Mouse (Mus musculus): ENCODE data around the gene Pnkp.
A peak's percentile ranks its signal among the peaks of the same experiment; 100 is the strongest.

Pnkp gene

DNA sequence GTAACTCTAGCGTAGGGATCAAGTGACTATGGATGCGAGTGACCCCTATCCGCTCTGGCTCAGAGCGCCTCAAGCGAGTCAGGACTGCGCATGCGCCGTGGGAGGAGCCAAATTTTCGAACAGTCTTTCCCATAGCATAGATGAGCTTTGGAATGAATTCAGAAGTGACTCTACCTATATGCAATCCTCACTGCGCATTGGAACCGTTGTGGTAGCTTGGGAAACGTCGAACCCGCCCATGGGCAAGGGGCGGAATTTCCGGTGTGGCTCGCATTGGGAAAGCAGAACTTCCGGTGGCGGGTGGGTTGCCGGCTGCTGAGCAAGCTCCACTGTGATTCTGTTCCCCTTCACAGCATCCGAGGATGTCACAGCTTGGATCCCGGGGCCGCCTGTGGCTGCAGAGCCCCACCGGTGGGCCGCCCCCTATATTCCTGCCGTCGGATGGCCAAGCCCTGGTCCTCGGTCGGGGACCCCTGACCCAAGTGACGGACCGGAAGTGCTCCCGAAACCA lies at the start of gene Pnkp:
Pnkp (plus strand) TSS at position 98 of the 511 bp plus-strand sequence.
- DNase-seq (ENCODE audit: low spot score) = peak; percentile 81

GRCm38 (mm10) chr7:44808927-44809326 lies 48.0 kb upstream of the Pnkp start:
- DNase-seq (ENCODE audit: low spot score) = no peak

GRCm38 (mm10) chr7:44809466-44809865 lies 47.5 kb upstream of the Pnkp start:
- DNase-seq (ENCODE audit: low spot score) = no peak

DNA sequence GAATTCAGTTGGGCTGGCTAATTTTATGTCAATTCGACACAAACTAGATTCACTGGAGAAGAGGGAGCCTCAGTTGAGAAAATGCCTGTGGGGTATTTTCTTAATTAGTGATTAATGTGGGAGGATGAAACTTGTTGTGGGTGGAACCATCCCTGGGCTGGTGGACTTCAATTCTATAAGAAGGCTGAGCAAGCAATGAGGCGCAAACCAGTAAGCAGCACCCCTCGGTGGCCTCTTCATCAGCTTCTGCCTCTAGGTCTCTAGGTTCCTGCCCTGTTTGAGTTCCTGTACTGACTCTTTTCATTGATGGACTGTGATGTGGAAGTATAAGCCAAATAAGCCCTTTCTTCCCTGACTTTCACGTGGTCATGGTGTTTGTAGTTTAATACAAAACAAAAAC lies 46.6 kb upstream of the Pnkp start:
- DNase-seq (ENCODE audit: low spot score) = no peak

- DNase-seq (ENCODE audit: low spot score) = no peak
These were observed 46.0 kb upstream of the Pnkp start for GRCm38 (mm10) chr7:44810819-44811557.

DNA sequence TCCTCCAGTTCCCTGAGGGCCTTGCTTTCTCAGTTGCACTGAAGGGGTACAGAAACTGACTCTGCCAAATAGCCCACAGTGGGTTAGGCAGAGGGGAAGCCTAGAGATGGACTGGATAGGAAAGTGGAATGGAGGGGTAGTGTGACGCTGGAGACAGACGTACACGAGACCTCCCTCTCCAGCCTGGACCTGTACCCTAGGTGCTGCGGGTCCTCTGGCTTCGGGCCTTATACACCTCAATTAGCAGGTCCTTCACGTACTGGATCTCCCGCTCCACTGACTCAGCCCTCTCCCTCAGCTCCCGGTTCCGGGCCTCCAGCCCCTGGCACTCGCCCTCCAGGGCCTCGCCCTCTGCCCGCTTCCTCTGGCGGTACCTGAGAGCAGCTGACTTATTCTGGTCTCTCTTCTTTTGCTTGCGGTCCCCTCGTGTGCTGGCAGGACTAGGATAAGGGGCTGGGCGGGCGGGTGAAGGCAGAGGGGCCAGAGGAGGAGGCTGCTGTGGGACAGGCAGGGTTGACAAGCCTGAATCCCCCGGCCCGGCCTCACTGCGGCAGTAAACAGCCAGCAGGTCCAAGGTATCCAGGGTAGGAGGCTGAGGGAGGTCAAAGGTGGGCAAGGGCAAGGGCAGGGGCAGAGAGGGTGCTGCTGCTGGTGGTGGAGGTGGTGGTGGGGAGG lies 44.2 kb upstream of the Pnkp start:
- DNase-seq (ENCODE audit: low spot score) = no peak

DNA sequence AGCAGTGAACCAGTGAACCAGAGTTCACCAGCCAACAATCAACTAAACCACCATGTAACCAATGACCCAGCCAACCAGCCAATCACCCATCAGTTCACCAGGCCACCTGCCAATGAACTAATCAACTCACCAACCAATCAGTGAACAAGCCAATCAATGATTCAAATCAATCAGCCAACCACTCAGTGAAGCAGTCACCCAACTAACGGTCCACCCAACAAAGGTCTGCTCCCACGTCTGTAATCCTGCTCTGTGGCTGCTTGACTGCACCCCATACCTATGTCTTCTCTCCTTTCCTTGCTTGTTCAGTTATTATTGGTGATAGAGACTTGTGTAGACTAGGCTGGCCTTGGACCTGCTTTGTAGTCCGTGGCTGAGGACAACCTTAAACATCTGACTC lies 43.0 kb upstream of the Pnkp start:
- no peak for DNase-seq (ENCODE audit: low spot score)

GRCm38 (mm10) chr7:44814423-44814822 lies 42.5 kb upstream of the Pnkp start:
- DNase-seq (ENCODE audit: low spot score) = no peak

GRCm38 (mm10) chr7:44814952-44815553 lies 41.9 kb upstream of the Pnkp start:
- no peak for DNase-seq (ENCODE audit: low spot score)

GRCm38 (mm10) chr7:44815721-44816469 lies 41.0 kb upstream of the Pnkp start, which contains the start of the genes Nup62 and Il4i1:
TSS of gene Nup62 (plus strand) at chr7:44816088.
TSS of gene Il4i1 (plus strand) at chr7:44816387.
- peak; percentile 99 for DNase-seq (ENCODE audit: low spot score)

- peak; percentile 78 for DNase-seq (ENCODE audit: low spot score)
These were observed 40.4 kb upstream of the Pnkp start, which contains the start of gene Atf5 for GRCm38 (mm10) chr7:44816470-44817021. TSS of gene Atf5 (minus strand) at chr7:44816658.

- no peak for DNase-seq (ENCODE audit: low spot score)
These were observed 39.5 kb upstream of the Pnkp start for GRCm38 (mm10) chr7:44817441-44817840.

DNA sequence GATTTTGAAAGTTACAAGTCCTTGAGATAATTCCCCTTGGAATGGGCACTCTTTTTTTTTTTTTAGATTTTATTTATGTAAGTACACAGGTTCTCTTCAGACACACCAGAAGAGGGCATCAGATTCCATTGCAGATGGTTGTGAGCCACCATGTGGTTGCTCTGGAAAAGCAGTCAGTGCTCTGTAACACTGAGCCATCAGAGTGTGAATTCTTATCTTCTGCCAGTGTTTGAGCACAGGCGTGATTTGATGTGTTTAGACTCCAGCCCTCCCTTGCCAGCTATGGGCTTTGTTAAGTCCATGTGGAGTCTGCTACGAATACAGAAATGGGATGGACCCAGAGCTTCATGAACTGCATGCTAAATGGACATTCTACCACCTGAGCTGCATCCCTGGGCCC lies 38.8 kb upstream of the Pnkp start:
- DNase-seq (ENCODE audit: low spot score) = no peak

DNA sequence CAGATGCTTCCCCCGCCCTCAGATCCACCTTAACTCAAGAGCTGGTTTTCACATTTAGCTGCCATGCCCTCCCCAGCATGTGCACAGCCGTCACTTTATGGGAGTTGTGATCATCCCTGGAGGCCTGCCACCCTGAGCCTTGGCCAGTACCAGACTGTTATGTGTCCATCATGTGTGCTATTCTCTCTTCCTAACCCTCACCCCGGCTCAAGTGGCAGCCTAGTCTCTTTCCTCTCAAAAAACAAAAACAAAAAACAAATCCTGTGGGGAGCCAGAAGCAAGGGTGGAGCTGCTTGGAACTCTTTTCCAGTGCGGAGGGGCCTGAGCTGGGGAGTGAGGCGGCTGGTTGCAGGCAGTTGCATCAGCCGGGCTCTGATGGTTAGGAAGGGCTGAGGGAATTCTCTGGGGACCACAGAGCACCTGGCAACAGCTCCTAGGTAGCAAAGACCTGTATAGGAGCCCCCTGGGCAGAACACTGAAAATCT lies 38.1 kb upstream of the Pnkp start:
- peak; percentile 53 for DNase-seq (ENCODE audit: low spot score)

- no peak for DNase-seq (ENCODE audit: low spot score)
These were observed 37.5 kb upstream of the Pnkp start for GRCm38 (mm10) chr7:44819391-44819790.

GRCm38 (mm10) chr7:44819863-44820262 lies 37.1 kb upstream of the Pnkp start:
- DNase-seq (ENCODE audit: low spot score) = no peak

GRCm38 (mm10) chr7:44820525-44820924 lies 36.4 kb upstream of the Pnkp start:
- DNase-seq (ENCODE audit: low spot score) = no peak

DNA sequence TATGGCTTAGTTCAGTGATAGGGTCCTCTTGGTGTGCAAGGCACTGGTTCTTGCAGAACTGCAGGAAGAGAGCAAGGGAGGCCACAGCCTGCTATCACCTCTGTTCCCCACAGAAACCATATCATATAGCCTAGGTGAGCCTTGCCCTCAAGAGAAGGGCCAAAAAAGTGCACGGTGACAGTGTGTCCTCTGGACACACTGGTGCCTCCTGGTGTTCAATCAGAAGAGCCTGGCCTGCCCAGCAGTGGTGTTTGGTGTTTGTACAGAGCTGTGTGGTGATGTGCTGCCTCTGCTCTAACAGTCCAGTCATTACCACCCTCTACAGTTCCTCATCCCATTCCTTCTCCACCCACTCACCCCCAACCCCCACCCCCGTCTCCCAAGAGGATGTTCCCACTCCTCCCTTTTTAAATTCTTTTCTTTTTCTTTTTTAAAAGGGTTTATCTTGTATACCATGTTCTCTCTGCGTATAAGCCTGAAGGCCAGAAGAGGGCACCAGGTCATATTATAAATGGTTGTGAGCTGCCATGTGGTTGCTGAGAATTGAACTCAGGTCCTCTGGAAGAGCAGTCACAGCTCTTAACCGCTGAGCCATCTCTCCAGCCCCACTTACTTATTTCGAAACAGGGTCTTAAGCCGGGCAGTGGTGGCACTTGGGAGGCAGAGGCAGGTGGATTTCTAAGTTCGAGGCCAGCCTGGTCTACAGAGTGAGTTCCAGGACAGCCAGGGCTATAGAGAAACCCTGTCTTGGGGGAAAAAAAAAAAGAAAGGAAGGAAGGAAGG lies 35.1 kb upstream of the Pnkp start:
- no peak for DNase-seq (ENCODE audit: low spot score)

- no peak for DNase-seq (ENCODE audit: low spot score)
These were observed 33.5 kb upstream of the Pnkp start for GRCm38 (mm10) chr7:44823409-44823808.

- DNase-seq (ENCODE audit: low spot score) = peak; percentile 65
These were observed 32.1 kb upstream of the Pnkp start for GRCm38 (mm10) chr7:44824872-44825271.

- DNase-seq (ENCODE audit: low spot score) = no peak
These were observed 30.2 kb upstream of the Pnkp start for GRCm38 (mm10) chr7:44826771-44827170.
